In the genomic region with DNA sequence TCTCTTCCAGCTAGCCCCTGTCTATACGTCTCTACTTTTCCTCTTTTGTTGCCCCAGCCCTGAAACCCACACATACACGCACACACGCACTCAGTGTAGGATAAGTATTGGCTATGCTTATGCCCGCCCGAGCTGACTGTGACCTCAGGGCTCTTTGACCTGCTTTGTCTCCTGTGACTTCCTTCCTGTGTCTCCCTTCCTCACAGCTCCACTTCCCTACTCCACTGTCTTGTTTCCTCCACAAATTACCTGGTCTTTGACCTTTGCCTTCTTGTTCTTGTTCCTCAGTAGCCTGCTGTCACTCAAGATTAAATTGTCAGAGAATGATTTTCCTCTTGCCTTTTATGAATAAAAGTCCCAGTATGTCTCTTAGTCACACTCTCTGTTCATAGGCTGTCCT, we compare ENCODE assay signal across 18 mouse cellular contexts. TPM values are rescaled to one million over a fixed set of nuclear protein-coding genes. Genes with fewer than 3 reads are reported as not detected.
DNase-seq lines count a peak whose midpoint lies in the region; ATAC-seq and TF ChIP-seq lines count a peak whose summit lies in the region.
"Had no signal": no experiment of that assay in that cellular context is flagged by ENCODE, and none has a peak within 500 bp of the region (broad histone marks: within the 10 kb centered on the region; RNA-seq: fewer than 3 reads in every experiment).

No protein-coding gene starts in this region.

- H3K27ac ChIP-seq in layer of hippocampus, adult 2 months, result peak overlapping the region; percentile 77
- H3K27ac ChIP-seq in intestine, embryonic 15.5 days, result no peak overlapping the region
- H3K27ac ChIP-seq: embryonic facial prominence, embryonic 15.5 days; forebrain, embryonic 10.5 days; gastrocnemius, adult 2 months; heart, embryonic 13.5 days; hindbrain, embryonic 15.5 days had no signal

- H3K9me3 ChIP-seq in intestine, embryonic 15.5 days, result no peaks in the 10 kb centered on the region
- H3K9me3 ChIP-seq: embryonic facial prominence, embryonic 15.5 days; forebrain, embryonic 10.5 days; heart, embryonic 13.5 days; hindbrain, embryonic 15.5 days had no signal

- H3K9ac ChIP-seq in intestine, embryonic 15.5 days, result no peak overlapping the region
- H3K9ac ChIP-seq: embryonic facial prominence, embryonic 15.5 days; heart, embryonic 13.5 days; hindbrain, embryonic 15.5 days had no signal

- H3K27me3 ChIP-seq in intestine, embryonic 15.5 days (replicated peaks), result no peaks in the 10 kb centered on the region
- H3K27me3 ChIP-seq: embryonic facial prominence, embryonic 15.5 days; heart, embryonic 13.5 days; hindbrain, embryonic 15.5 days had no signal

- 74% methylated on average over 5 of the region's 5 CpGs for whole genome bisulfite sequencing in intestine, embryonic 15.5 days

- H3K4me2 ChIP-seq in intestine, embryonic 15.5 days (replicated peaks), result no peak overlapping the region
- H3K4me2 ChIP-seq: embryonic facial prominence, embryonic 15.5 days; heart, embryonic 13.5 days; hindbrain, embryonic 15.5 days had no signal

- no peaks in the 10 kb centered on the region for H3K4me1 ChIP-seq in intestine, embryonic 15.5 days (replicated peaks)
- H3K4me1 ChIP-seq: embryonic facial prominence, embryonic 15.5 days; heart, embryonic 13.5 days had no signal

- TF ChIP-seq CTCF in layer of hippocampus, adult 2 months (conservative IDR thresholded peaks at IDR 0.05), result no peak

- no peak overlapping the region for H3K4me3 ChIP-seq in layer of hippocampus, adult 2 months
- H3K4me3 ChIP-seq in intestine, embryonic 15.5 days (replicated peaks), result no peak overlapping the region
- H3K4me3 ChIP-seq: embryonic facial prominence, embryonic 15.5 days; erythroblast, embryonic 14.5 days; forebrain, embryonic 10.5 days; gastrocnemius, adult 2 months; heart, embryonic 13.5 days; hindbrain, embryonic 15.5 days had no signal

- H3K36me3 ChIP-seq in intestine, embryonic 15.5 days, result no peaks in the 10 kb centered on the region
- H3K36me3 ChIP-seq: embryonic facial prominence, embryonic 15.5 days; forebrain, embryonic 10.5 days; heart, embryonic 13.5 days; hindbrain, embryonic 15.5 days had no signal

- peak; percentile 40; the same call in 1 of the 2 replicates for ATAC-seq in granulocyte monocyte progenitor cell, adult 5-6 weeks (replicated peaks; ENCODE audit: poor library complexity, severe bottlenecking)
- ATAC-seq in intestine, embryonic 15.5 days, result no peak
- ATAC-seq: forebrain, embryonic 14.5 days had no signal

- peak; percentile 34 to 45 for DNase-seq in kidney, adult 8-10 months
- DNase-seq in kidney, postnatal 10 days, result no peak
- no peak for DNase-seq in layer of hippocampus, adult 2 months (ENCODE audit: low spot score in 2 of 2)
- no peak for DNase-seq in layer of hippocampus, adult 8-10 months (ENCODE audit: low spot score in 2 of 2)
- DNase-seq in Muller cell, postnatal 12 days (ENCODE audit: inconsistent ontology term), result no peak
- DNase-seq: adrenal gland, adult 8-10 months; embryo, embryonic 11 days; gastrocnemius, postnatal 25 days; heart, adult 11 months had no signal

RNA-seq across cellular contexts. Expression of gene Rps17, which starts 41.0 kb away (rescaled TPM):
- 100 to 1,000 TPM; 606 to 625 TPM for total RNA-seq in layer of hippocampus, adult 2 months (2021)
- total RNA-seq in layer of hippocampus, adult 8-10 months (2022), result 100 to 1,000 TPM; 559 to 662 (median 611) TPM
- total RNA-seq in granulocyte monocyte progenitor cell, adult 5-6 weeks (2014; fragmentation: Nextera tagmentation), result 4,638 and 5,139 TPM in 2 replicates
- total RNA-seq in granulocyte monocyte progenitor cell, adult 5-6 weeks (2017), result 3,883 and 3,979 TPM in 2 replicates
- polyA plus RNA-seq in intestine, embryonic 15.5 days (2015; fragmentation: Nextera tagmentation; extraction: Ambion mirVana), result 1,243 and 1,274 TPM in 2 replicates

Comparison
In these comparisons a context has a peak if more than half of its experiments do, and no peak if none do; other contexts are left out.
1. DNase-seq: peak in kidney, adult 8-10 months (2 of 2); none in kidney, postnatal 10 days (single experiment), layer of hippocampus, adult 2 months (0 of 2), layer of hippocampus, adult 8-10 months (0 of 2) and Muller cell, postnatal 12 days (single experiment).
2. RNA of gene Rps17, which starts 41.0 kb away (total RNA-seq): 3,883 to 5,139 TPM in granulocyte monocyte progenitor cell, adult 5-6 weeks; 559 to 662 TPM in layer of hippocampus, adult 8-10 months and 606 to 625 TPM in layer of hippocampus, adult 2 months; every median in the first group is over 4 times any median in the second.